Mouse (Mus musculus): ENCODE measurements around the gene Tnfrsf8.
"Not testable (repeated sequence)": the region's sequence is repeated elsewhere in the genome, so short reads cannot be mapped to it uniquely, and the experiment has no call there.

Tnfrsf8 gene

GRCm38 (mm10) chr4:145314836-145315467, at the start of gene Tnfrsf8:
Gene Tnfrsf8 (minus strand): TSS chr4:145315164.
- DNase-seq (ENCODE audit: low spot score), result no peak

GRCm38 (mm10) chr4:145361635-145362034, 46.7 kb upstream of the Tnfrsf8 start:
- not testable (repeated sequence) for DNase-seq (ENCODE audit: low spot score)

DNA sequence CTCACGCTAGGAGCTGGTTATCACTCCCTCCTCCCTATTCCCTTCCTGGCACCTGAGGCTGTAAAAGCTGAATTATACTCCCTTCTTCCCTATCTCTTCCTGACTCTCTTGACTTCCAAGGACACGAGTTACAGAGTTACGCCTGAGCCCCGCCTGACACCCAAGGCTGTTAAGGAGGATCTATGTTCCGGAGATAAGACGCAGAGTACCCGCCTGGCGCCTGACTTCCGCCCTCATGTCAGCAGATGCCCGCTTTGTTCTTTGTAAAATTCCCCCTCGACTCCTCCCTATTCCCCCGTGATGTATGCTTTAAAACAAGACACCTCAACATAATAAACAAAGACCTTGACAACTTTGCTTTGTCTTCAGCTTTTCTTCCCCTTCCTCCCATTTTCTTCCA, 46.1 kb upstream of the Tnfrsf8 start:
- peak; percentile 47 for DNase-seq (ENCODE audit: low spot score)

DNA sequence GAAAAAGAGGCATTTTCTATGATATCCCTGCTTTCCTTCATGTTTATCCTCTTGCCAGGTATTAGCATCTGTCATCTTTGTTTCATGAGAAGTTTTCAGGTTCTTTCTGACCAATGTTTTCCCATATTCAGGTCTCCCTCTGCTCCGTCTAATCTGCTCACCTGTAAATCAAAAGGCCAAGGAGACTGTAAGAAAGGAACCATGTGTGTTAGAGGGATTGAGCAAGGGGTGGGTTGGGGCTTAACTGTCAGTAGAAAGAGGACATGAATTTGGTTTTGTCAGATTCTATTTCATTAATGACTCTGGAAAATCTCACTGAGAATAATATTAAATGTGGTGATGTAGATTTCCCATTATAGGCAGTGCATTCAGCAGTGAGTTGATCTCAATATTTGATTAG, 45.6 kb upstream of the Tnfrsf8 start:
- DNase-seq (ENCODE audit: low spot score), result no peak

- no peak for DNase-seq (ENCODE audit: low spot score)
Observed at GRCm38 (mm10) chr4:145356234-145356633, 41.3 kb upstream of the Tnfrsf8 start.

GRCm38 (mm10) chr4:145353855-145354254, 38.9 kb upstream of the Tnfrsf8 start:
- DNase-seq (ENCODE audit: low spot score), result no peak

- DNase-seq (ENCODE audit: low spot score), result no peak
Observed at GRCm38 (mm10) chr4:145344948-145345347, 30.0 kb upstream of the Tnfrsf8 start.

GRCm38 (mm10) chr4:145341879-145342809, 27.2 kb upstream of the Tnfrsf8 start:
- no peak for DNase-seq (ENCODE audit: low spot score)

- no peak for DNase-seq (ENCODE audit: low spot score)
Observed at GRCm38 (mm10) chr4:145337906-145338858, 23.2 kb upstream of the Tnfrsf8 start.

DNA sequence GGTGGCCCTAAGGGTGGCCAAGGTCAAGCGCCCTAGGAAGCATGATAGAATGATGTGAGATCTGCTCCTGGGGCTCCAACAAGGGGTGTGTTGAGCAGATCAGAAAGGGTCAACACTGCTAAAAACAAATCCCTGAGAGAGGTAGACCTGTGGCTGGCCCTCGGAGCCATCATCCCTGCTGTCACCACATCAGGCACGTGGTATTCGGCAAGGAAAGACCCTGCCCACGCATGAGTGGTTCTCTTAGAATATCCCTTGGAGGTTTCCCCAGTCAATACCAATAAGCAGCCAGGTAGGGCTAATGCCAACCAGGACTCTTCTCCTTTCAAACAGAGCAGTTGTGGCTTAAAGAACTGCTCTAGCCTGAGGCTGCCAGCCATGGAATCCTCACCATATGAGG, 21.6 kb upstream of the Tnfrsf8 start:
- DNase-seq (ENCODE audit: low spot score), result no peak

- DNase-seq (ENCODE audit: low spot score), result no peak
Observed at GRCm38 (mm10) chr4:145336019-145336418, 21.1 kb upstream of the Tnfrsf8 start.

GRCm38 (mm10) chr4:145323631-145324030, 8.7 kb upstream of the Tnfrsf8 start:
- no peak for DNase-seq (ENCODE audit: low spot score)

GRCm38 (mm10) chr4:145322995-145323627, 8.1 kb upstream of the Tnfrsf8 start:
- DNase-seq (ENCODE audit: low spot score), result no peak

GRCm38 (mm10) chr4:145322211-145322610, 7.2 kb upstream of the Tnfrsf8 start:
- DNase-seq (ENCODE audit: low spot score), result no peak

DNA sequence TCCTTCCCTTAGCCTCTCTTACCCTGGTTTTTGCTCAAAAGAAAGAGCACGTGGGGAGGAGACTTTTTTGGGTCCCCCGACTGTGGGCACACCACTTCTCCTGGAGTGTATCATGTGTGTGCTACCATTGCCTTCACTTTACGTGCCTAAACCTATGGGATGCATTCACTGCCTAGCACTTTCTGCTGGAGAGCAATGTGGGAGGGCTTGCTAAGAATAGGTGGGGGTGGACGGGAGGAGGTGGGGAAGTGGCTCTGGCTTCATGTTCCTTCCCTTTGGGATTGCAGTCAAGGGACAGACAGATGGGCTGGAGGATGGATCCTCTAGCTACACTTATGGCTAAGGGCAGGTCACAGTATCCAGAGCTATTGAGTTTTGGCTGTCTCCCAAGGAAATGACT, 5.7 kb upstream of the Tnfrsf8 start:
- no peak for DNase-seq (ENCODE audit: low spot score)

DNA sequence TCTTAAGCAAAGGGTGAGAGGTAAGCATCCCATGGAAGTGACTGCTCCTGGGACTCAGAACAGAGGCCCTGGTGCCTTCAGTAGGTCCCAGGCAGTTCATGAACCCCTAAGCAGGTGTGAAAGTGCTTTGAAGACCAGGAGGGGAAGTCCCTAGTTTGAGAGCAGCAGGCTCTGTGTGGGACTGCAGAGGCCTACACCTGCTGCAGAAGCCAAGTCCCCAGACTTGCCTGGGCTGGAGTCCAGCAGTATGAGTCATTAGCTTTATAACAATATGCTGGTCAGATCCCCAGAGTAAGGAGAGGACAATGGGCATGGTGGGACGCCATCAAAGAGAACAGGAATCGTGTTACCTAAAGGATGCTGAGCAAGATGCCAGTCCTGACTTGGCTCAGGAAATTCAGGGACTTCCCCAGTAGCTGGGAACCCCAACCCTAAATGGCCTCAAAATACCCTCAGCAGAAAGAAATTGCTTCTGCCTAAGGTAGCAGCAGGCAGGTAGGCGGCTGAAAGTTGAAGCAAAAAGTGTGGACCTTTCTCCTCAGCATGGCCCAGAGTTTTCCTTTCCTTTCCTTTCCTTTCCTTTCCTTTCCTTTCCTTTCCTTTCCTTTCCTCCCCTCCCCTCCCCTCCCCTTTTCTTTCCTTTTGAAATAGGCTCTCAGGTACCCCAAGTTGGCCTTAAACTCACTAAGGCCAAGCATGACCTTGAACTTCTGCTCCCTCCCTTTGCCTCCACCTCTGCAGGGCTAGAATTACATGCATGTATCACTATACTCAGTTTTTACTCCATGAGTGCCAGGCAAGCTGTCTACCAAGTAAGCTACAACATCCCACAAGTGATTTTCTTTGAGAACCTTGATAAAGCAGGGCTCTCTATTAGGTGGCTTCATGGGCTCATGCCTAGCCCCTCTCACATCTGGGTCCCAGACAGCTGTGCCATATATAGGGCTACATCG, 4.6 kb upstream of the Tnfrsf8 start:
- no peak for DNase-seq (ENCODE audit: low spot score)

DNA sequence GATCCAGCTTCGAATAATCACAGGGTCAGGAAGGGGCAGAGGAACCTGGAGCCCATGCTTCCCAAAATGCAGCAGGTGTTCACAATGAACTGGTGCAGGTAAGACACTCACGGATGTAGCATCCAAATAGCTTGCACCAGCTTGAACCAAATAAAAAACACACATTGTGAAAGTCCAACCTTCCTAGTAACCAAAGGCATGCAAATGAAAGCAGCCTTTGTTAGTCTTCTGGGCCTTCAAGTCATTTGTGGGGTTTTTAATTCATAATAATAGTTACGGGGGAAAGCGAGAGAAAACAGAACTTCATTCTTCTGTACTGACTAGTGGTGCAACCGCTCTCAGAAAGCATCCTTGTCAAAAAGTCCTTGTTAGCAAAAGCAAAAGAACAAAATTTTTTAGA, 1.7 kb upstream of the Tnfrsf8 start:
- no peak for DNase-seq (ENCODE audit: low spot score)

- no peak for DNase-seq (ENCODE audit: low spot score)
Observed at GRCm38 (mm10) chr4:145313966-145314365, 998 bp downstream of the Tnfrsf8 start.

DNA sequence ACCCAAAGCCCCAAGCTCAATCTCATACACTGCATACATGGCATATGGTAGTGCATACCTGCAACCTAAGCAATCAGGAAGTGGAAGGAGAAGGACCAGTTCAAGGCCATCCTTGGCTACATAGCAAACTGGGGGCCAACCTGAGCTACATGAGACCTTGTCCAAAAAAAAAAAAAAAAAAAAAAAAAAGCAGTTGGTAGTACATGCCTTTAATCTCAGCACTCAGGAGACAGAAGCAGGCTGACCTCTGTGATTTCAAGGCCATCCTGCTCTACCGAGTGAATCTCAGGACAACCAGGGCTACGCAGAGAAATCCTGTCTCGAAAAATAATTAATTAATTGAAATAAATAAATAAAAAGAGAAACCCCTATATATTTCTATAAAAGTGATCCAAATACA, 1.7 kb downstream of the Tnfrsf8 start:
- no peak for DNase-seq (ENCODE audit: low spot score)

- no peak for DNase-seq (ENCODE audit: low spot score)
Observed at GRCm38 (mm10) chr4:145312530-145312929, 2.4 kb downstream of the Tnfrsf8 start.

DNA sequence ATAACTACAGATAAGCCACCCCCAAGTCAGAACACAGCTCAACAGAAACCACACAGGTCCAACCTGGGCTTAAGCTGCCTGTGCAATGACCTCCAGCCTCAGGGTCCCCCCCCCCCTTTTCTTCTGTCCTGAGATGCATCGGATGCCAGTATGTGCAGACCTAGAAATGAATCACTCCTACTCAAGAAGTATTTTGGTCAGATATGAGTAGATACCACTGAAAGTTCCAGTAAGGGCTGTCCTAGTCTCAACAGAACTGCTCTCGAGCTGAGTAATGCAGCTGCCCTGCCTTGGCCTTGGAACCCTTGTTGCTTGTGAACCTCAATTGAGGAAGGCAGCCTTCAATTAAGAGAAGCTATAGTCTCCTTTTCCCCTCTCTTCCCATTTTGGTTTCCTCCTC, 4.1 kb downstream of the Tnfrsf8 start:
- DNase-seq (ENCODE audit: low spot score), result no peak

All from testis, postnatal 10 days (tissue).